Mouse (Mus musculus) liver, embryonic 16.5 days (tissue): ENCODE measurements at regions not wholly inside any gene's neighbourhood (a gene's known extent, or its start where the extent isn't known, plus 50 kb on each side); places are given as distances from the start of the nearest gene placed in this dataset.

Experiments
- ATAC-seq: fragments of 200-750 bp; cut with Nextera tagmentation; 2 replicates; pipeline ENCODE4 v1.8.0; 2017; ENCODE audit warnings: low read depth, mild to moderate bottlenecking, moderate number of reproducible peaks, moderate library complexity
- H3K27ac ChIP-seq: fragments of 300-500 bp; sonication (generic); 2 replicates; pipeline ENCODE4 v1.5.1; 2014; ENCODE audit warnings: mild to moderate bottlenecking, low read length
- H3K27me3 ChIP-seq: fragments of 300-500 bp; sonication (generic); 2 replicates; pipeline ENCODE4 v1.6.1; 2014; ENCODE audit warnings: low read depth, low read length, mixed read lengths; ENCODE audit not compliant: control insufficient read depth, insufficient read depth
- H3K36me3 ChIP-seq: fragments of 300-500 bp; sonication (generic); 2 replicates; pipeline ENCODE4 v1.6.1; 2014; ENCODE audit warnings: mild to moderate bottlenecking; ENCODE audit not compliant: control insufficient read depth, insufficient read depth
- H3K4me1 ChIP-seq: fragments of 300-500 bp; sonication (generic); 2 replicates; pipeline ENCODE4 v1.6.1; 2014; ENCODE audit warnings: low read depth, low read length, mixed read lengths; ENCODE audit not compliant: control insufficient read depth
- H3K4me2 ChIP-seq: fragments of 300-500 bp; sonication (generic); 2 replicates; pipeline ENCODE4 v1.6.1; 2014; ENCODE audit warnings: low read depth, low read length, mixed read lengths
- H3K4me3 ChIP-seq: fragments of 300-500 bp; sonication (generic); 2 replicates; pipeline ENCODE4 v1.5.1; 2014; ENCODE audit warnings: low read depth, mild to moderate bottlenecking, low read length
- H3K9ac ChIP-seq: fragments of 300-500 bp; sonication (generic); 2 replicates; pipeline ENCODE4 v1.6.1; 2014; ENCODE audit warnings: low read depth, low read length
- H3K9me3 ChIP-seq: fragments of 300-500 bp; sonication (generic); replicated peaks from 2 replicates; pipeline ENCODE4 v1.6.1; 2016; ENCODE audit warnings: low read length; ENCODE audit not compliant: control insufficient read depth
- WGBS: fragments of 180-500 bp; shearing (Covaris S2); extraction: QIAGEN DNeasy Blood & Tissue Kit; methylation state at CpG from one replicate; pipeline ENCODE4 v1.1.7; 2014; ENCODE audit not compliant: insufficient replicate concordance; 5-methylcytosine and 5-hydroxymethylcytosine counted together

DNA sequence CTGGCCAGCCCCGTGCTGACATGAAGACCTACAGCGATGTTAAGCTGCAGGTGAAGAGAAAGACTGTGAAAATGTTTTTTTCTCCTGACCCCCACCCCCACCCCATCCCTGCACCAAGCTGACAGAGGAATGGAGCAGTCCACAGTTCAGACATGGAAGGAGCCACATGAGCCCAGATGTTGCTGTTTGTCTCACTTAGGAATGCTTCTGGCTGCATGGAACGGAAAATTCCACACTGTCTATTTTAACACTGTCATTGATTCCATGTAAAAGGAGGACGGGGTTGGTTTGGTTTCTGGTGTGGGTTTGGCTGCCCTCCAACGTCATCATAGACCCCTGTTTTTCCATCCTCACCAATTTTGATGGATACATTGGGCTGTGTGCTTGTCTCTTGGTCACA lies 179.3 kb downstream of the Gpat3 start:
- Histone ChIP-seq H3K27ac (no peak overlapping the region), H3K27me3 (no peaks in the 10 kb centered on the region), H3K4me2 (no peak overlapping the region), H3K4me3 (no peak overlapping the region), H3K9me3 (no peaks in the 10 kb centered on the region), H3K36me3 (no peaks in the 10 kb centered on the region), H3K9ac (no peak overlapping the region), H3K4me1 (no peaks in the 10 kb centered on the region)
- WGBS: 60% methylated on average over 5 of the region's 5 CpGs
- no peak for ATAC-seq

DNA sequence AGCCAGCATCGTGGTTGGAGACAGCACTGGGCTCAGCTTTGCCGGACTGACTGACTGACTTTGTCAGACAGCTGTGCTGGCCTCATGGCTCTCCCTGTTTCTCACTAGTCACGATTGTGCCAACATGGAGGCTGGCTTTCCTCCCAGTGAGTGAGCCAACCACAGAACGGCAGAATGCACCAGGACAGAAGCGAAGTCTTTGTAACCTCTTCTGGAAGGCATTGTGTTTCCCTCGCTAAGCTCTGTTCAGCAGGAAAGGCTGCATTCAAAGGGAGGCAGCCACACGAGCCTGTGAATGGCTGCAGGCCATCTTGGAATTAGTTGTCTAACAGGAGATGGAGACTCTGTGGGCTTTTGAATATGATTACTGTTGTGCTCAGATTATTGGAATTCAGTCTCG lies 178.3 kb downstream of the Gpat3 start:
- Histone ChIP-seq H3K9me3 (no peaks in the 10 kb centered on the region), H3K4me1 (no peaks in the 10 kb centered on the region), H3K36me3 (no peaks in the 10 kb centered on the region), H3K9ac (no peak overlapping the region), H3K4me3 (no peak overlapping the region), H3K27me3 (no peaks in the 10 kb centered on the region), H3K27ac (no peak overlapping the region), H3K4me2 (no peak overlapping the region)
- 59% methylated on average over 8 of the region's 8 CpGs for WGBS
- ATAC-seq: no peak

DNA sequence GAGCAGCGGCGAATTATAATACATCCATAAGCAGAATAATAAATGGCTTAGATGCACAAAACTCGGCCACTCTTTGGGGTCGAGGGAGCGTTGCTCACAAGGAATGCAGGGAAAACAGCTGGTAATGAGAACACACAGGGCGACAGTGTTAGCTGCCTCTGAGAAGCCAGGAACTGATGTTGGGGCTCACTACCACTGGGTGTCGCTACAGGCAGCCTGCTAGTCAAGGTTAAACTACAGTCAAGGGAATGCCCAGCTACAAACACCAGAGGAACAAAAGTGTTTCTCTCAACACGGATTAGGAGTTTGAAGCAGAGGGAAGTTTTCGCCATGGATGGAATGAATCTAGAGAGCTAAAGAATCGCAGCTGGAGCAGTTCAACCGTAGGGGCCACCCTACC lies 175.3 kb downstream of the Gpat3 start:
- no peak overlapping the region for H3K27ac ChIP-seq
- no peak for ATAC-seq

DNA sequence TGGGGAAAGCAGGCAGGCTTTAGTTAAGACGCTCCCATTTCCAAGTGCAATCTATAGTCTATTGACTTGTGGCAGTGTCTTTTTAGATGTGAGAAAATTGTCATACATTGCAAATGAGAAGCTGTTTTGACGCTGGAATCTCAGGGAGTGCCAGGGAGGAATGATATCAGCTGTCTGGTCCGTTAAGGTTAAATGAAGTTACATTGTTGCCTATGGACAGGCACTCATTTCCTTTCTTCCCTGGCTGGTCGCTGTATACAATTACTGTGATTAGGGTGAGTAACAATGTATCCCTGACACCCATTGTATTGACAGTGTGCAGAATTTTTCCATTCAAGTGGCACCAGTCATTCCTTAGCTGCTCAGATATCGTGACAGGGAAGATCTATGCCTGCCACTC lies 168.3 kb downstream of the Gpat3 start:
- 47% methylated on average over 5 of the region's 5 CpGs for WGBS
- Histone ChIP-seq H3K4me3 (no peak overlapping the region), H3K27ac (no peak overlapping the region), H3K9ac (no peak overlapping the region), H3K9me3 (no peaks in the 10 kb centered on the region), H3K4me2 (no peak overlapping the region), H3K36me3 (no peaks in the 10 kb centered on the region), H3K27me3 (no peaks in the 10 kb centered on the region), H3K4me1 (no peaks in the 10 kb centered on the region)
- ATAC-seq: no peak

More for the DNA sequence above, 175.3 kb downstream of the Gpat3 start:
- Histone ChIP-seq H3K27me3 (no peaks in the 10 kb centered on the region), H3K9ac (no peak overlapping the region), H3K36me3 (no peaks in the 10 kb centered on the region), H3K4me2 (no peak overlapping the region), H3K4me3 (no peak overlapping the region), H3K9me3 (no peaks in the 10 kb centered on the region), H3K4me1 (no peaks in the 10 kb centered on the region)
- WGBS: 11% methylated on average over 11 of the region's 11 CpGs

DNA sequence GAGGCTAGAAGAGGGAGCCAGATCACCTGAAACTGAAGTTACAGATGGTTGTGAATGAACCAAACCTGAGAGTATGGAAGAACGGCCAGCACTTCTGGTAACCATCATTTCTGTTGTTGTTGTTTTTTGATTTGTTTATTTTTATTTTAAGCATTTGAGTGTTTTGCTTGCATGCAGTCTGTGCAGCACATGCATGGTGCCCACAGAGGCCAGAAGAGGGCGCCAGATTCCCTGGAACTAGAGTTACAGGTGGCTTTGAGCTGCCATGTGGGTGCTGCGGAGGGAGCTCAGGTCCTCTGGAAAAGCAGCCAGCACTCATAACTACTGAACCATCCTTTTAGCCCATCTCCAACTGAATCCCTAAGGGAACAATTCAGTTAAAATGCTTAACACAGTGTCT lies 159.7 kb downstream of the Gpat3 start:
- ATAC-seq: no peak
- Histone ChIP-seq H3K27ac (no peak overlapping the region), H3K27me3 (no peaks in the 10 kb centered on the region), H3K4me1 (no peaks in the 10 kb centered on the region), H3K9me3 (no peaks in the 10 kb centered on the region), H3K4me2 (no peak overlapping the region), H3K9ac (no peak overlapping the region), H3K36me3 (no peaks in the 10 kb centered on the region), H3K4me3 (no peak overlapping the region)
- 61% methylated on average over 3 of the region's 3 CpGs for WGBS

DNA sequence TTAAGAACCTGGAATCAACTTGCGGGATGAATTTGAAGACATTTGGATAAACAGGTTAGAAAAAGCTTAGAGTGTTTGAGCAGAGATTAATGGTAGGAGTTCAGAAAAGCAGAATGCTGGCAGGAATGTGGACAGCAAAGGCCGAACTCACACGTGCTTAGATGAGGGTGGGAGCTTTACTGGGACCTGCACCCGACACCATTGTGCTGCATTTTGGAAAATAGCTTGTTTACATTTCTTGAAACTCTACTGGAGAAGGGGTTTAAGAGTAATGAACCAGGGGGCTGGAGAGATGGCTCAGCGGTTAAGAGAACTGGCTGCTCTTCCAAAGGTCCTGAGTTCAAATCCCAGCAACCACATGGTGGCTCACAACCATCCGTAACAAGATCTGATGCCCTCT lies 154.9 kb downstream of the Gpat3 start:
- Histone ChIP-seq H3K27me3 (no peaks in the 10 kb centered on the region), H3K9me3 (no peaks in the 10 kb centered on the region), H3K9ac (no peak overlapping the region), H3K4me1 (no peaks in the 10 kb centered on the region), H3K4me3 (no peak overlapping the region), H3K36me3 (no peaks in the 10 kb centered on the region), H3K4me2 (no peak overlapping the region), H3K27ac (no peak overlapping the region)
- no peak for ATAC-seq
- 68% methylated on average over 6 of the region's 6 CpGs for WGBS

DNA sequence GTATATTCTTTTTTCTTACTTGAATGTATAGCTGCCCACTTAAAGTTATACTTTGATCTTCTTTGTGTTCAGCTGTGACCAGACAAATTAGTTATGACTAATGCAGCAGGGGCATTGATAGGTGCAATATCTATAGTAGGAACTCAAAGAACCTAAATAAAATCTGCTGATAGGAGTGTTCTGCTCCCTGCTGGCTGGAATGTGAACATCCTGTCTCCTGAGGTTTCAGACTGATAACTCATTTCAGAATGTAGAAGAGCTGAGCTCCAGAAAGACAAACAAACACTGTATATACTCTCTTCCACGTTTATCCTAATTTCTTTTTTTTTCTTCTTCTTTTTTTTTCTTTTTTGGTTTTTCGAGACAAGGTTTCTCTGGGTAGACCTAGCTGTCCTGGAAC lies 146.9 kb downstream of the Gpat3 start:
- no peak overlapping the region for H3K27ac ChIP-seq
- 47% methylated on average over 2 of the region's 2 CpGs for WGBS
- H3K4me3 ChIP-seq: no peak overlapping the region
- H3K27me3 ChIP-seq: no peaks in the 10 kb centered on the region
- H3K4me2 ChIP-seq: no peak overlapping the region
- H3K36me3 ChIP-seq: no peaks in the 10 kb centered on the region
- no peaks in the 10 kb centered on the region for H3K4me1 ChIP-seq
- no peaks in the 10 kb centered on the region for H3K9me3 ChIP-seq
- ATAC-seq: no peak
- no peak overlapping the region for H3K9ac ChIP-seq

DNA sequence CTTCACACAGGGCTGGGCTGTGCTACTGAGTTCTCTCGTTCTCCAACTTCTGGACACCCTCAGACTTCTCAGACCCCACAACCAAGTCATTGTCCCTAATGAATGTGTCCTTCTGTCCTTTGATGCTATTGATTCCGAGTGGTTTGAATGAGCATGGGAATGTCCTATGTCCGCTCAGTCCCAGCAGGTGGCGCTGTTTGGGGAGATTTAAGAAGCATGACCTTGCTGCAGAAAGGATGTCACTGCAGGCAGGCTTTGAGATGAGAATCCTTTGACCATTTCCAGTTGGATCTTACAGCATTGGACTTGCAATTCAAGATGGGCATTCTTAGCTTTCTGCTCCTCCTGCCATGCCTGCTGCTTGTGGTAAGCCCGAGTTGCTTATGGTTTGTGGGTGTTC lies 146.1 kb downstream of the Gpat3 start:
- H3K27me3 ChIP-seq: no peaks in the 10 kb centered on the region
- no peak overlapping the region for H3K4me2 ChIP-seq
- H3K9ac ChIP-seq: no peak overlapping the region
- no peaks in the 10 kb centered on the region for H3K36me3 ChIP-seq
- ATAC-seq: no peak
- 21% methylated on average over 5 of the region's 5 CpGs for WGBS
- H3K4me1 ChIP-seq: no peaks in the 10 kb centered on the region
- H3K4me3 ChIP-seq: no peak overlapping the region
- no peak overlapping the region for H3K27ac ChIP-seq
- H3K9me3 ChIP-seq: no peaks in the 10 kb centered on the region

DNA sequence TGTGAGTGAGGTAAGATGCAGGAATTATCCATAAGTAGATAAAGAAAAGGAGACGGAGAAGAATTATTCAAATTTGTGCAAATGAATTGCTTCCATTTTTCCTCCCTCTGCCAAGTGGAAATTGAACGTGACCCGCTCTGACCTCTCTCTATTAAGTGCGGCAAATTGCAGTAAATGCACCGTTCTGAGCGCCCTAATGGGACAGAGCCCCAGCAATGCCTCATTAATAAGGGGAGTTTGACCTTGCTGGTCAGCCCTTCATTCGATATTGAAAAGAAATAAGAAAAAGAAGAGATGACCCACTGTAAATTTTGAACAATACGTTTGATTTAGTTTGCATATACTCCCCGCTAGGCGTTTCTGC lies 137.0 kb downstream of the Gpat3 start:
- 73% methylated on average over 10 of the region's 10 CpGs for WGBS
- no peak overlapping the region for H3K4me3 ChIP-seq
- no peaks in the 10 kb centered on the region for H3K9me3 ChIP-seq
- no peak overlapping the region for H3K27ac ChIP-seq
- H3K9ac ChIP-seq: no peak overlapping the region
- no peak overlapping the region for H3K4me2 ChIP-seq
- H3K4me1 ChIP-seq: no peaks in the 10 kb centered on the region
- no peaks in the 10 kb centered on the region for H3K27me3 ChIP-seq
- no peak for ATAC-seq
- H3K36me3 ChIP-seq: no peaks in the 10 kb centered on the region
